Mouse (Mus musculus) brain, embryonic 14.5 days (tissue): ENCODE measurements around the gene Fam199x. TPM values are rescaled to one million over a fixed set of nuclear protein-coding genes. Genes with fewer than 3 reads are reported as not detected.
A peak's percentile ranks its signal among the peaks of the same experiment; 100 is the strongest.

ENCODE experiments used
- DNase-seq: peaks from one replicate; pipeline ENCODE4 v3.0.0-alpha.2; 2011; ENCODE audit warnings: low read depth
- CTCF ChIP-seq: fragments of 200-500 bp; IDR thresholded peaks from 2 replicates; pipeline ENCODE4 v1.5.1; 2012; ENCODE audit warnings: inconsistent platforms, mild to moderate bottlenecking, moderate library complexity, borderline replicate concordance; ENCODE audit not compliant: insufficient read depth, insufficient read length; ENCODE audit errors: extremely low read depth
- POLR2A ChIP-seq: fragments of 200-500 bp; IDR thresholded peaks from 2 replicates; pipeline ENCODE4 v1.6.1; 2012; ENCODE audit warnings: mild to moderate bottlenecking, inconsistent platforms, borderline replicate concordance; ENCODE audit not compliant: poor library complexity, insufficient read depth, insufficient read length, severe bottlenecking; ENCODE audit errors: extremely low read depth
- polyA plus RNA-seq: library from polyadenylated mRNA; depleted of rRNA; stranded (reverse); fragments of >200 nt; gene quantifications from 2 replicates; pipeline ENCODE4 v1.2.3, GENCODE M21; 2012; rRNA removed

The Fam199x gene
- polyA plus RNA-seq, 1 experiment = 3.9 TPM

GRCm38 (mm10) chrX:137106498-137106897 lies 57.1 kb downstream of the Fam199x start:
- DNase-seq = peak; percentile 44
- TF ChIP-seq CTCF (no peak), POLR2A (no peak)

DNA sequence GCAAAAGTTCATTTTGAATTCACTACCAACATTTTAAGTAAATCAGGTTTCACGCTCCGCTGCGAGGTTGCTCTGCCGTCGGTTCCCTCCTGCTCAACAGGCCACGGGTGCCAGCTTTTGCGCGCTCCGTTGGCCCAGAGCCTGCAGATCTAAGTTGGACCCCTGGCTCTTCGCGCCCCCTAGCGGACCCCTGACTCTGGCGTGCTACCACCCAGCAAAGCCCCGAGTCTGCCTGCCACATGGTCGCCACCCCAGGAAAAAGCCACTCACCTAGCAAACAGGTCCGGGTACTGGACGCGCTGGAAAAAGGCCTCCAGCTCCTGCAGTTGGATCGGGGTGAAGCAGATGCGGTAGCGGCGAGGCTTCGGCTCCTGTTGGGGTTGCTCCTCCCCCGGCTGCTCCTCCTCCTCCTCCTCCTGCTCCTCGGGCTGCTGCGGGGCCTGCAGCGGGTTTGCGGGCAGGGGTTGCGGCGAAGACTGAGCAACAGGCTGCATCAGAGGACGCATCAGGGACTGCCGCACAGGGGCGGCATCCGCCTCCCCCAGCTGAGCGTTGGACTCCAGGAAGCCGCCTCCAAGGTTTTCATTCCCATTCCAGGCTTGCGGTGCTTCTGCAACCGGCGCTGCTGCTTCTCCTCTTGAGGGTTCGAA lies 68.8 kb downstream of the Fam199x start:
- peak; percentile 81 for DNase-seq
- TF ChIP-seq CTCF (peak; percentile 51; the same call in 1 of the 2 replicates), POLR2A (no peak)

DNA sequence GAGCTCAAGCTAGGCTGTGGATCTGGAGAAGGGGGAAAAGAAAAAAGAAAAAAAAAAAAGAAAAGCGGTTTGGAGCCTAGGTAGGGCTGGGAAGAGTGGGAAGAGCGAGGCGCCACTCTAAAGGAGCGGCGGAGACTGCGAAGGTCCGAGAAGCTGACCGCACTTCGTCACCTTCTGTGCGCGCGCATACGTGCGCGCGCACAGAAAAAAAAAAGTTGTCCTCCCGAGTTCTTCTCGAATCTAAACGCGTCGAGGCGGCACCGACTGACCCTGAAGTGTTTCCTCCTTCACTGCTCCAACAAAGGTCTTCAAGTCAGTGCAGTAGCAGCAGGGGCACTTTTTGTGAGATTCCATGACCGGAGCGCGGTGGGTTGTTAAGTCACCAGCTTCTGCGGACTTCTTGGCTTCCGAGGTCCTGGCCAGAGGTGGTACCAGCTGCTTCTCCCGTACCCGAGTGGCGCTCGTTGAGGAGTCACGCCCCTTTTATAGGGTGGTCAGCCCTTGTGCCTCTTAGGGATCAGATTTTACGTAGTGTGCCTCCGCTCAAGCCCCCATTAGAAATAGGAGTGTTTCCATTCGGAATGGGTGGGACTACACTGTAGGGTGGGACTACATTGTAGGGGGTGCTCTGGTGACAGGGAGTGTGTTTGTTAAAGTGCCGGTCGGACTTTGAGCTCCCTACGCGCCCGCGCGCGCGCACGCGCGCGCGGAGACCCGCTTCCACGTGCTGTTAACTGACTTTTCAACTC lies 70.5 kb downstream of the Fam199x start:
- DNase-seq = no peak
- TF ChIP-seq POLR2A = no peak
- TF ChIP-seq CTCF = no peak

GRCm38 (mm10) chrX:137121718-137122117 lies 72.3 kb downstream of the Fam199x start, which contains the start of gene Esx1:
TSS of gene Esx1 (minus strand) at chrX:137122083.
- TF ChIP-seq POLR2A (no peak), CTCF (no peak)
- no peak for DNase-seq

- TF ChIP-seq POLR2A (no peak), CTCF (no peak)
- no peak for DNase-seq
These were observed 78.1 kb downstream of the Fam199x start for GRCm38 (mm10) chrX:137127542-137127941.

Other genes with a start within 250 kb of the Fam199x start
- gene Plp1, start 226.9 kb upstream of the Fam199x start, polyA plus RNA-seq = 17.0 and 17.2 TPM in 2 replicates
- gene Rab9b, start 180.8 kb upstream of the Fam199x start, polyA plus RNA-seq = 6.7 and 13.7 TPM in 2 replicates
- not detected in 2 replicates for gene H2bfm, start 122.3 kb upstream of the Fam199x start, polyA plus RNA-seq
- gene Tmsb15b2, start 74.1 kb upstream of the Fam199x start, polyA plus RNA-seq = 38.7 and 46.3 TPM in 2 replicates
- gene Tmsb15l, start 72.7 kb upstream of the Fam199x start, polyA plus RNA-seq = 10.1 and 13.8 TPM in 2 replicates
- gene Tmsb15b1, start 72.7 kb upstream of the Fam199x start, polyA plus RNA-seq = 12.8 and 19.7 TPM in 2 replicates
- 149 and 152 TPM in 2 replicates for gene Zcchc18, start 56.4 kb upstream of the Fam199x start, polyA plus RNA-seq
- 20.5 and 27.1 TPM in 2 replicates for gene Slc25a53, start 11.3 kb upstream of the Fam199x start, polyA plus RNA-seq
- not detected in 2 replicates for gene Esx1, start 72.5 kb downstream of the Fam199x start, polyA plus RNA-seq